Mouse (Mus musculus) cerebellum, adult 18-20 months (tissue): ENCODE data around the gene Olfr632.
"Not testable (repeated sequence)": the region's sequence is repeated elsewhere in the genome, so short reads cannot be mapped to it uniquely, and the experiment has no call there.

Experiments used
- DNase-seq, 2 experiments: peaks; one replicate each; pipeline ENCODE4 v3.0.0; 2021

The Olfr632 gene

DNA sequence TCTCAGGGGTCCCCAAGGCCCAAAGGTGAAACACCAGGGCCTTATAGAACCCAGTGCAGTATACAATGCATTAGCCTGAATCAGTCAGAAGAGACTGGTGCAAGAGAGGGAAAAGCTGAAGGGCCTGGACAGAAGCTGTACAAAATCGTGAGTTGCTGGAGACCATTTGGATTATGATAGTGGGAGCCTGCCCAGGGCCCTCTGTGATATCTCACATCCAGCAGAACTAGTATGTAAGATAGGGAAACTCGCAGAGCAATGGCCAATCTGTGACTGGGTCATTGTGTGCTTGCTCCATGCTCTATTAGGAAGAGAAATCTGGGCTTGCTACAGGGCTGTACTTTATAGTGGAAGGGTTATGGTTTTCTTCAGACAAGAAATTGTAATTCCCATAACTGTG is at the start of gene Olfr632:
TSS of gene Olfr632 (plus strand) at position 84 of the 400 bp plus-strand sequence.
- DNase-seq = no peak

DNA sequence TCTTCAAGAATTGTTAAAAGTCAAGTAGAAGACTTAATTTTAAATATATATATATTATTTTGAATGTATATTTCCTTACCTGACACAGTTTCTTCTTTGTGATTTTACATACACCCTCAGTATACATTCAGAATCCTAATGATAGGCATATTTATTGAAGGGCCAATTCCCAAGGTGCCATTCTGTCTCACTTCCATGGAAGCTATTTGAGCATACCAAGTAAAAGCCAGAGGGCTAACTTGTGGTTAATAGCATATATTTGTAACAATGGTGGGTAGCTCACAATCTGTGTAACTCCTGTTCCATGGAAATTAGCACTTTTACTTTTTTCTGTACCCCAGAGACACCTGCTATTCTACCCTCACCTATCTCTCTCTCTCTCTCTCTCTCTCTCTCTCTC is 48.0 kb upstream of the Olfr632 start, which contains the start of gene Olfr66:
TSS of gene Olfr66 (minus strand) at position 101 of the 400 bp plus-strand sequence.
- no peak for DNase-seq

DNA sequence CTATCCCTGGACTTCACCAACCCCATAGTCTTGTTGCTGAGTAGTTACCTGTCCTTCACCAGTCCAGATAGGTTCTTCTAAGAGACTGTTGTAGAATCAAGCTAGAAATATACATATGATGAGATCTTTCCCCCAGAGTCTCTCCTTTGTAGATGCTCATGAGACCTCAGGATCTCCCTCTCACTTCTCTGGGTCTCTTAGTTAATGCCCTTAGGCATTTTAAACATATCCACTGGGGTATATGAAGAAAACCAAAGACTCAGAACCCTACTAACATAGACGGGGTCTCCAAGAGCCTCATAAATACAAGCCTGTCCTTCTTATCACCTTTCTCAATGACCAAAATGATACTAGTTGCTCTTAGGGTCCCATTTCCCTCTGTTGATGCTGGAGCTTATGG is 39.8 kb upstream of the Olfr632 start, which contains the start of gene Olfr64:
TSS of gene Olfr64 (minus strand) at position 101 of the 400 bp plus-strand sequence.
- DNase-seq = no peak

DNA sequence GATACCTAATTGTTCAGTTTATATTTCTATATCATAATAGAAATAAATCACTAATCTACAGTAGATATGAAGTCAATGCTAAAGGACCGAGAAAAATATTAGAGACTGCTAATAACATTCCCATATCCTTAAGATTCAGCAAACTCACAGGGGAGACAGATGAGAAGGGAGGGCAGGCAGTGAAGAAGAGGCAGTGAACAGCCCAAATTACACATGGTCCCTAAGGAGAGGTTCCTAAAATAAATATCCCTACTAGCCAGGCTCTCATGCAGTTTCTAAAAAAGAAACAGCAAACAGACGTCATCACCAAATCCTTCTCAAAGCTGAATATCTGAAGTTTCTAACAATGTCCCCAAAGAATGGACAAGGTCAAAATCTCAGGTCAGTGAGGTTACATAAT is 31.0 kb upstream of the Olfr632 start, which contains the start of gene Olfr65:
TSS of gene Olfr65 (plus strand) at position 301 of the 400 bp plus-strand sequence.
- DNase-seq = no peak

DNA sequence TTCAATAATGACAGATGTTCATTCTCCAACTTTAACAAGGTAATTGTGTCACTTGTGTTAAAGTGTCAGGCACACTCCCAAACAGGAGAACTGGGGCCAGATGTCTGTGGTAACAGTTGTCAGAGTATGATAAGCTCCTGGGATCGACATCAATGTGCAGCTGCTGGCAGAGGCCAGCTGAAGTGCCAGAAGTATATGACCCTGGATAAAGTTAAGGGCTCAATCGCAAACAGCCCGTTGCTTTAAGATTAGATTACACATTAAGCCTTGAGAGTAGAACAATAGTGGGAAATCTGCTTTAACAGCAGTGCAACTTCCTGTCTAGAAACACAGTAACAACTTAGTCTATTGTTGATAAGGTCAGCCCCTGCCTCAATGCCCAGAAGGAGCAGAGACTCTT is 24.1 kb upstream of the Olfr632 start:
- DNase-seq = no peak

DNA sequence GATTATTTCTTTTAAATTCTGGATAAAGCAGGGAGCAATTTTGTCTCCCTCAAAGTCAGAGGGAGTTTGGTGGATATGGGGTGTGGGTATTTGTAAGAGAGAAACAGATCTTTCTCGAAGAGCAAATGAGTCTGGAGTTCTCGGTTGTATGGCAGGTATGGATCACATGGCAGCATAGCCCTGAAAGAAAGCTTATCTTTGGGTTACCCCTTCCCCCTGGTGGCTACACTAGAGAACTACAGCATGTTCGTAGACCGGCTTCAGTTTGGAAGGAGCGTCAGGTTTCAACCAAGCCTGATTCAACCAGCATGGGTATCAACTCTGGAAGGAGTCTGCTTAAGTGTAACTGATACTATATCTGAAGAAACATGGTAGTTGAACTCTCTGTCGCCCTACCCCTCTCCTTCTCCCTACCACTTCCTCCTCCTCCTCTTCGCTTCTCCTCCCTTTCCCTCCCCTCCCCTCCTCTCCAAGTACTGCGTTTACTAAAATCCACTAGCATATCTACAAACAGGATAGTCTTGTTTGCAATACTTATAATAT is 21.1 kb upstream of the Olfr632 start:
- DNase-seq = no peak

DNA sequence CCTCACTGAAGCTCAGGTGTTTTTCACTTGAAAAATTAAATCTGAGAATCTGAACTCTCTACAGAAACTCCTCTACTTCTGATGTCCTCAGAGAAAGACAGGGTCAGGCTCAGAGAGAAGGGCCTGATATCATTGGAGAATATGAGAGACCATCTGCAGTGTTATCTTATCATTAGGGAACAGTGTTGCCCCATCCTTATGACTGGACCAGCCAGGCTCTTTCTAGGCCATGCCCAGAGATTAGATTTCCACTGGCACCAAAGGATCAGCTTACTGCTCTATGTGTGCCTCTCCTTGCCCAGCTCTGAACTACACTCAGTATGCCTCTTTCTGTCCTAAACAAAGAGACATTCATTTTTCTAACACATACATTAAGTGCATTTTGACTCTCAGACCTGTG is 18.8 kb upstream of the Olfr632 start:
- DNase-seq = no peak

DNA sequence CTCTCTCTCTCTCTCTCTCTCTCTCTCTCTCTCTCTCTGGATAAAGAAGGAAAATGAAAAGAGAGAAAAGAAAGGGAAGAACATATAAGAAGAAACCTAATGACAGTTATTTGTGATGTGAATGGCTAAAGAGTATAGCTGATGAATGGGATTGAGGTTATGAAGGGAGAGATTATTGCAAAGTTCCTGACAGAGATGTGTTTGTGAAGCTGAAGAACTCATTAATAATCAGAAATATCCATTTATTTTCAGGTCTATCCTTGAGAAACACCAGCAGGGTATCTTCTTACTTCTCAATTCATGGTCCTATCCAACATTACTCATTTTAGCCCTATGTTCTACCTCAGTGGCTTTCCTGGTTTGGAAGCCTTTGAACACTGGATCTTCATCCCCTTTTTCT is 5.6 kb upstream of the Olfr632 start, which contains the start of gene Olfr631:
TSS of gene Olfr631 (plus strand) at position 301 of the 400 bp plus-strand sequence.
- DNase-seq = no peak

DNA sequence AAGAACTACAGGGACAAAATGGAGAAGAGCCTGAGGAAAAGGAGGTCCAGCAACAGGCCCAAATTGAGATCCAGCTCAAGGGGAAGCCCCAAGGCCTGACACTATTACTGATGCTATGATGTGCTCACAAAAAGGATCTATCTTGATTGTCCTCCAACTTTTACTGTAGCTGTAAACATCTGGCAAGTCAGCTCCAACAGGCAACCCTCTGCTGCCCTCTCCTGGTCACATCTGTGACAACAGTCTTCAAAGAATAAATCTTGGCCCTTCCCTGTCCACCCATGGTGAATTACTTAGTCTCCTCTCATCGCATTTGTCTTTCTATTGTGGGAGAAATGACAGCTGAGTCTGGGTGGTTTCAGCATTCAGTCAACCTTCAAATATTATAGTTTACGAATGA is 8.6 kb downstream of the Olfr632 start:
- no peak for DNase-seq

DNA sequence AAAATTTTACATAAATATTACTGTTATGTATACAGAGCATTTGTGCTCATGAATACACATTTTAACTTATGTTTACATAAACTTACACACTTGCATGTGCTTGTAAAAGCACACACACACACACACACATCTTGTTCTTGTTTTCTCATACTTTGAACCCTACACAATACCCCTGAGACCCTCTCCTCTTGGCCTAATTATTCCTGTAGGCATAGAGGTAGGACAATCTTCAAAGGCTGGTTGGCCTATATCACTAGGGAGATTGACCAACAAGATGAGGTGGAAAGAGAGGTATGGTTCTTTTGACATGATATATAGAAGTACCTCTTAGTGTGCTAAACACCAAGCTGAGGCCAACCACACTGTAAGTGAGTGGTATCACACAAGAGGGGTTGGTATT is 10.0 kb downstream of the Olfr632 start, which contains the start of gene Olfr633:
TSS of gene Olfr633 (plus strand) at position 301 of the 400 bp plus-strand sequence.
- DNase-seq = no peak

DNA sequence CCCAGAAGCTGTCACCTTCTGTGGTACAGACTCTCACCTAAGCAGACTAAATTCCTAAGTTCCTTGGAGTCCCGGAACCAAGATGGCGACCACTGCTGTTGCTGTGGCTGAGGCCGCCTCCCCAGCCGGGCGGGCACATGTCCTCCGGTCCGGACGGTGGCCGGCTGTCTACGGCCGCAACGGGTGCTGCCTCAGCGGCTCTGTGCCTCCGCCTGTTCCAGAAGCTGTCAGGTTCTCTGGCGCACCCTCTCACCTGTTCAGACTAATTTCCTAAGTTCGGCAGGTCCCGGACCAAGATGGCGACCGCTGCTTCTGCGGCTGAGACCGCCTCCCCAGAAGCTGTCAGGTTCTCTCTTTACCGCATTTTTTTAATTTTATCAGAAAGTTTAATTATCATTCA is 32.7 kb downstream of the Olfr632 start:
- not testable (repeated sequence) for DNase-seq

DNA sequence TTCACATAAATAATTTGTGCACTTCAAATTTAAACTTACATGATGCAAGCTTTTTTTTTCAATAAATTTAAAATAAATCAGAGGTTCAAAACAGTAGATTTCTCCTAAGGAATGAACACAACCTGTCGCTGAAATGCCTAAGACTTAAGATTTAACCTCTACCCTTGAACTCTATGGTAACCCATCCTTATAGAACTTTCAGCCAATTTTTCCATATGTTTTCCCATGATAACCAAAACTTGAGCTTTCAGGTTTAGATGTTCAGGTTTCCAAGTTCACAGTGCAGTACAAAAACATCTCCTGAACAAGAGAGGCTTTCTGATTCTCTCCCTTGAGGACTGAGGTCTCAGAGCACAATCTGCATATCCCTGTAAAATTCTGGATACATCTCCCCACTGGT is 36.7 kb downstream of the Olfr632 start, which contains the start of gene Olfr635:
TSS of gene Olfr635 (plus strand) at position 301 of the 400 bp plus-strand sequence.
- DNase-seq = no peak

DNA sequence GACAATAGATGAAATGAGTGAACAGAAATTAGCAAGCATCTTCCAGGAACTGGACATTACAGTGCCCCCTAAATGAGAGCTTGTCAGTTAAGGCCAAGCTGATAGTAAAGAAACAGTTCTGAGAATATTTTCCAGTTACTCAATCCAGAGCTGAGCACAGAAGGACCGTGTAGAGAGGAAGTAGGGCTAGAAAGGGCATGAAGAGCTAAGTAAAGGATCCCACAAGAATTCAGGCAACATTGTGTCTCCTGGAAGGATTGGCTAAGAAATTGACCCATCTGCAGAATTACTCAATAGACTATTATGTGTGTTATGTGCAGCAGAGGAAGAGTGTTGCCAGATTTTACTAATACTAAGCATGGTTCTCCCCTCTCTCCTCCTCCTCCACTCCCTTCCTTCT is 37.6 kb downstream of the Olfr632 start:
- DNase-seq = no peak
